Mouse (Mus musculus) liver, postnatal 0 days (tissue): ENCODE measurements at regions not wholly inside any gene's neighbourhood (a gene's known extent, or its start where the extent isn't known, plus 50 kb on each side); places are given as distances from the start of the nearest gene placed in this dataset.

Source experiments
- ATAC-seq: fragments of 200-750 bp; cut with Nextera tagmentation; 2 replicates; pipeline ENCODE4 v1.8.0; 2017; ENCODE audit warnings: mild to moderate bottlenecking, moderate library complexity
- DNase-seq: peaks from one replicate; pipeline ENCODE4 v3.0.0-alpha.2; 2016
- H3K27ac ChIP-seq: fragments of 300-500 bp; sonication (generic); 2 replicates; pipeline ENCODE4 v1.5.1; 2014; ENCODE audit warnings: antibody characterized with exemption, moderate library complexity, mild to moderate bottlenecking, low read depth
- H3K27me3 ChIP-seq: fragments of 300-500 bp; sonication (generic); 2 replicates; pipeline ENCODE4 v1.6.1; 2014; ENCODE audit warnings: low read length, control low read depth, mixed read lengths; ENCODE audit not compliant: insufficient read depth
- H3K36me3 ChIP-seq: fragments of 300-500 bp; sonication (generic); replicated peaks from 2 replicates; pipeline ENCODE4 v1.6.1; 2014; ENCODE audit warnings: mild to moderate bottlenecking, control low read depth, low read length, moderate library complexity, mixed read lengths; ENCODE audit not compliant: insufficient read depth
- H3K4me1 ChIP-seq: fragments of 300-500 bp; sonication (generic); 2 replicates; pipeline ENCODE4 v1.6.1; 2014; ENCODE audit warnings: antibody characterized with exemption, mild to moderate bottlenecking, control low read depth; ENCODE audit not compliant: insufficient read depth
- H3K4me2 ChIP-seq: fragments of 300-500 bp; sonication (generic); 2 replicates; pipeline ENCODE4 v1.6.1; 2014; ENCODE audit warnings: low read depth, mild to moderate bottlenecking, low read length, moderate library complexity, mixed read lengths
- H3K4me3 ChIP-seq: fragments of 300-500 bp; sonication (generic); 2 replicates; pipeline ENCODE4 v1.5.1; 2014; ENCODE audit warnings: low read depth, low read length
- H3K9ac ChIP-seq: fragments of 300-500 bp; sonication (generic); replicated peaks from 2 replicates; pipeline ENCODE4 v1.6.1; 2014; ENCODE audit warnings: mild to moderate bottlenecking, moderate library complexity
- H3K9me3 ChIP-seq: fragments of 300-500 bp; sonication (generic); 2 replicates; pipeline ENCODE4 v1.6.1; 2016; ENCODE audit warnings: mild to moderate bottlenecking, control low read depth, low read length, mixed read lengths
- CTCF ChIP-seq: sonication (generic); IDR thresholded peaks from 2 replicates; pipeline ENCODE4 v1.5.1; 2016; ENCODE audit warnings: antibody characterized with exemption, low read depth
- EP300 ChIP-seq: IDR thresholded peaks from 2 replicates; pipeline ENCODE4 v1.6.1; 2016; ENCODE audit warnings: antibody characterized with exemption, low read depth, mild to moderate bottlenecking
- WGBS: fragments of 180-500 bp; shearing (Covaris S2); extraction: QIAGEN DNeasy Blood & Tissue Kit; methylation state at CpG from one replicate; pipeline ENCODE4 v1.1.7; 2014; ENCODE audit not compliant: insufficient replicate concordance; 5-methylcytosine and 5-hydroxymethylcytosine counted together

GRCm38 (mm10) chr11:45656260-45656659 lies 195.6 kb upstream of the Clint1 start:
- H3K4me2 ChIP-seq, result no peak overlapping the region
- no peaks in the 10 kb centered on the region for H3K9me3 ChIP-seq
- 71% methylated on average over 4 of the region's 4 CpGs for WGBS
- no peak overlapping the region for H3K4me3 ChIP-seq
- H3K9ac ChIP-seq, result no peak overlapping the region
- TF ChIP-seq EP300 (no peak), CTCF (no peak)
- H3K36me3 ChIP-seq, result no peaks in the 10 kb centered on the region
- no peaks in the 10 kb centered on the region for H3K27me3 ChIP-seq
- H3K4me1 ChIP-seq, result no peaks in the 10 kb centered on the region
- H3K27ac ChIP-seq, result no peak overlapping the region
- DNase-seq, result no peak
- ATAC-seq, result no peak

DNA sequence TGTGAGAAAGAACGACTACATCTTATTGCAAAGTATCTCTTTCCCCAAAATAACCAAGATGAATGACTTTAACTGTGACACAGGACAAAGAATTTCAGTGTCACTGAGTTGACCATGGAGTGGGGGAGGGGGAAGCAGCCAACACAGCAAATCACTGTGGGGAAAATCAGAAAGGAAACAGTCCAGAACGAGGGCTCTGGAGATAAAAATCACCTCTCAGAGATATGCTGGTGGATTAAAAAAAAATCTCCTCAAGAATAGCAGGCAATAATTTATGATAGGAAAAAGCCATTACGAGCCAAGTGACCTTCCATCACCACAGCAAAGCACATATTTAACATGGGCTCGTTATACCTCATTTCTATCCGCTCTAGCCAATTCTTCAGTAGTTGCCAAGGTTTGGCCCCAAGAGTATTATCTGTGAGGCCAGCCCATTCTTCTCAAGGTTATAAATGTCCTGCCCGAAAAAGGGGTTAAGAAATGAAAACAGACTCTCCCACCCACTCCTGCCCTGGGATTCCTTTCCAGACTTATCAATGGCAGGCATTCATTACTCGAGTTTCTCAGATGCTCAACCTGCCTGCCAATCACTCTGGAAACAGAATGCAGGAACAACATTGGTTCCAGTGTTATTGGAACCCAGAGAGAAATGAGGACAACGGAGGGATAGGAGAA lies 181.6 kb upstream of the Clint1 start:
- H3K4me3 ChIP-seq, result no peak overlapping the region
- DNase-seq (no peak), ATAC-seq (no peak)
- H3K36me3 ChIP-seq, result no peaks in the 10 kb centered on the region
- no peaks in the 10 kb centered on the region for H3K27me3 ChIP-seq
- WGBS, result 50% methylated on average over 8 of the region's 8 CpGs
- H3K4me1 ChIP-seq, result no peaks in the 10 kb centered on the region
- TF ChIP-seq CTCF, result no peak
- TF ChIP-seq EP300, result no peak
- H3K9me3 ChIP-seq, result no peaks in the 10 kb centered on the region
- no peak overlapping the region for H3K4me2 ChIP-seq
- no peak overlapping the region for H3K27ac ChIP-seq
- no peak overlapping the region for H3K9ac ChIP-seq

DNA sequence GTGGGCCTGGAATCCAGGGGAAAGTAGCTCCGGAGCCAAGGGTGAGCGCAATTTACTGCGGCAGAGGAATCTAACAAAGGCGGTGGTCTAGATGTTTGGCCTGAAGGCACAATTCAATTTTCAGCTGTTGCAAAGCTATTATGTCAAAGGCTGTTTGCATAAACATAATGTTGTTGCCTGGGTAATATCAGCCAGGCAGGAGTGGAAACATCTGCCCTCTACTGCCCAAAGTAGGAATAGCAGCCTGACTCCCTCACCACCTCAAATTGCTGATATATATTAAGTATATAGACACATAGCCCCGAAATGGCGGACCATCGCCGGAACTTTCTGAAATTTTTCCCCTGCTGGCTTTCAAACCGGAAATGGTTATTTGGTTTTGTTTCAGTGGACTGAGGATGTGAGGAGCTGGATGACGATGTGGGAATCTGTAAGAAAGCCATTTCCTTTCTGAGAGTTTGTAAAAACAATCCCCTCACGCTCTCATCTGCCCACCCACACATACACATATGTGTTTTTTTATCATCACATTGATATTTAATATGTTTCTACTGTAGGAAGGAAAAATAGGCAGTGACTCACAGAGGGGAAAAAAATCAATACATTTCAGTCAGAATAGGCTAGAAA lies 173.1 kb upstream of the Clint1 start:
- Histone ChIP-seq H3K4me1 (no peaks in the 10 kb centered on the region), H3K27ac (no peak overlapping the region), H3K4me2 (no peak overlapping the region), H3K36me3 (no peaks in the 10 kb centered on the region), H3K4me3 (no peak overlapping the region), H3K9ac (no peak overlapping the region), H3K9me3 (no peaks in the 10 kb centered on the region), H3K27me3 (no peaks in the 10 kb centered on the region)
- DNase-seq (peak; percentile 69), ATAC-seq (no peak)
- WGBS, result 60% methylated on average over 11 of the region's 11 CpGs
- TF ChIP-seq CTCF (peak; percentile 79), EP300 (no peak)

DNA sequence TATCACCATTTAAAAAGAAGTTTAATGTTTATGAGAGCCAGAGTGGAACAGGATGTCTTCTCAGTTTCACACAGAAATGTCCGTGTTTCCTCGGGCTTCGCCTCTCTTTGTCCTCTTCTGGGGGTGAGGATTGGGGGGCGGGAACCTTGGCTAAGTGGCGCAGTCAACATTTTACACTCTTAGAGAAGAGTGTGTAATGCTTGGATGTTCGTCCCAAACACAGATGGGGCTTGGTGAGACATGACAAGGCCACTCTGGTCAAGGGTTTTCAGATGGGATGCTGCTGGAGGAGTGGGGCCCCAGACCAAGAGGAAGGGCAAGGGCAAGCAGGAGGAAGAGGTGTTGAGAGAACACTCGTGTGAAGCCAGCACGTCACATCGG lies 172.6 kb upstream of the Clint1 start:
- WGBS, result 75% methylated on average over 9 of the region's 9 CpGs
- no peaks in the 10 kb centered on the region for H3K4me1 ChIP-seq
- no peak overlapping the region for H3K4me3 ChIP-seq
- ATAC-seq, result no peak
- DNase-seq, result no peak
- H3K9ac ChIP-seq, result no peak overlapping the region
- no peaks in the 10 kb centered on the region for H3K27me3 ChIP-seq
- H3K36me3 ChIP-seq, result no peaks in the 10 kb centered on the region
- no peak for TF ChIP-seq CTCF
- no peak for TF ChIP-seq EP300
- H3K27ac ChIP-seq, result no peak overlapping the region
- H3K9me3 ChIP-seq, result no peaks in the 10 kb centered on the region
- no peak overlapping the region for H3K4me2 ChIP-seq

- H3K9me3 ChIP-seq, result no peaks in the 10 kb centered on the region
- WGBS, result 78% methylated on average over 5 of the region's 5 CpGs
- no peak for TF ChIP-seq CTCF
- no peak for TF ChIP-seq EP300
- H3K36me3 ChIP-seq, result no peaks in the 10 kb centered on the region
- H3K27me3 ChIP-seq, result no peaks in the 10 kb centered on the region
- H3K4me1 ChIP-seq, result no peaks in the 10 kb centered on the region
- no peak overlapping the region for H3K4me3 ChIP-seq
- DNase-seq, result no peak
- ATAC-seq, result no peak
- H3K27ac ChIP-seq, result no peak overlapping the region
- H3K4me2 ChIP-seq, result no peak overlapping the region
- H3K9ac ChIP-seq, result no peak overlapping the region
These were observed 166.3 kb upstream of the Clint1 start for GRCm38 (mm10) chr11:45685571-45685970.

DNA sequence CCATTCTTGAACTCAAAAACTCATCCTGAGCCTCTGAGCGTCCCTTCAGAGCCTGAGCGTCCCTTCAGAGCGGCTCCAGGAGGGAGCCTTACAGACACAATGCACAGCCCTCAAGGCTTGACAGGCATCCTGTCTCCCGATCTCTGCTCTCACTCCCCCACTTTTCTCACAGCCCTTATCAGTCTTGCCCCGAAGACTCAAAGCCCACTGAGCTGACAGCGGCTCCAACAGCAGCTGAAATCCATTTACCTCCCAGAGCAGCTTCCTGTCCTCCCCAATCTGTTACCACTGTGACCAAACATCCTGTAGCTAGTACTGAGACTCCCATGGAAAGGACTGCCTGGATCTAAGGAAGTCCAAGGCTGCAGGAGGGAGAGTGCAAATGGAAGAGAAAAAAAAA lies 158.6 kb upstream of the Clint1 start:
- Histone ChIP-seq H3K27me3 (no peaks in the 10 kb centered on the region), H3K27ac (no peak overlapping the region), H3K4me2 (no peak overlapping the region), H3K36me3 (no peaks in the 10 kb centered on the region), H3K4me3 (no peak overlapping the region), H3K9me3 (no peaks in the 10 kb centered on the region), H3K9ac (no peak overlapping the region), H3K4me1 (no peaks in the 10 kb centered on the region)
- WGBS, result 33% methylated on average over 6 of the region's 6 CpGs
- TF ChIP-seq CTCF, result no peak
- TF ChIP-seq EP300, result no peak
- DNase-seq (no peak), ATAC-seq (no peak)

GRCm38 (mm10) chr11:45701506-45701905 lies 150.3 kb upstream of the Clint1 start:
- WGBS, result 68% methylated on average over 3 of the region's 3 CpGs
- no peak for ATAC-seq
- Histone ChIP-seq H3K9ac (no peak overlapping the region), H3K4me2 (no peak overlapping the region), H3K4me3 (no peak overlapping the region), H3K27ac (no peak overlapping the region), H3K9me3 (no peaks in the 10 kb centered on the region), H3K4me1 (no peaks in the 10 kb centered on the region), H3K27me3 (no peaks in the 10 kb centered on the region), H3K36me3 (no peaks in the 10 kb centered on the region)
- DNase-seq, result no peak
- TF ChIP-seq EP300 (no peak), CTCF (no peak)
